Mouse (Mus musculus) testis, adult 2 months (tissue): Measurements from ENCODE around the gene Kazn.

ENCODE experiments used
- CTCF ChIP-seq: fragments of 200-500 bp; IDR thresholded peaks from 2 replicates; pipeline ENCODE4 v1.5.1; 2012; ENCODE audit warnings: low read depth, mild to moderate bottlenecking, inconsistent platforms, low read length, moderate library complexity; ENCODE audit not compliant: control insufficient read depth, insufficient read depth, insufficient replicate concordance
- POLR2A ChIP-seq: fragments of 200-500 bp; IDR thresholded peaks from 2 replicates; pipeline ENCODE4 v1.6.1; 2012; ENCODE audit warnings: low read depth, mild to moderate bottlenecking, inconsistent platforms, low read length, moderate library complexity; ENCODE audit not compliant: control insufficient read depth

DNA sequence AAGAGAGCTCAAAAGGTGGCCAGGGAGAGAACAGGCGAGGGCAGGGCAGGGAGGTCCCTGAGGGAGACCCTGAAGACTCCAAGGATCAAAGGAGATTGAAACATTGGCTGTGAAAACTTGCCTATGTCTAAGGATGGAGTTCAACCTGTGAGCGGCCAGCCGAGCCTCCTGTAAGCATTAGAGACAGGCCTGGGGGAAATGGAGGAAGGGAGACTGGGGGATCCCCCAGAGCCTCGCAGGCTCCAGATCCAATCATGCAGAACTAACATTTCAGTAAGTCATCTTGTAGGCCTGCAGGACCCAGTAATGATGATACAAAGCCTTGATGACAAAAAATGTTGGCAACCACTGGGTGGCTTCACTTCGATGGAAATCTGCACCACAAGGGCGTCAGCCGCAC lies 70.8 kb downstream of the Kazn start:
- TF ChIP-seq POLR2A (no peak), CTCF (no peak)
